13 mouse cellular contexts compared by ENCODE assay signal in genomic region chr5:116518047-116518446, GRCm38 (mm10).
A peak's percentile ranks its signal among the peaks of the same experiment; 100 is the strongest.
DNase-seq lines count a peak whose midpoint lies in the region; ATAC-seq lines count a peak whose summit lies in the region.
"Had no signal": no experiment of that assay in that cellular context is flagged by ENCODE, and none has a peak within 500 bp of the region (broad histone marks: within the 10 kb centered on the region; RNA-seq: fewer than 3 reads in every experiment).

No protein-coding gene starts in this region.

- whole genome bisulfite sequencing in heart, embryonic 10.5 days, result 18% methylated on average over 4 of the region's 4 CpGs
- 18% methylated on average over 4 of the region's 4 CpGs for WGBS in embryonic facial prominence, embryonic 14.5 days

- H3K9me3 ChIP-seq in heart, embryonic 10.5 days, result no peaks in the 10 kb centered on the region
- H3K9me3 ChIP-seq in embryonic facial prominence, embryonic 14.5 days (ENCODE audit: control insufficient read depth, low read length), result no peaks in the 10 kb centered on the region
- H3K9me3 ChIP-seq: forebrain, embryonic 12.5 days had no signal

- H3K27me3 ChIP-seq in heart, embryonic 10.5 days (ENCODE audit: insufficient read depth, poor library complexity, severe bottlenecking), result no peaks in the 10 kb centered on the region
- no peaks in the 10 kb centered on the region for H3K27me3 ChIP-seq in embryonic facial prominence, embryonic 14.5 days (replicated peaks; ENCODE audit: control insufficient read depth, insufficient read depth, low read length)
- H3K27me3 ChIP-seq: forebrain, embryonic 12.5 days had no signal

- DNase-seq in heart, postnatal 14 days, result peak; percentile 26 to 33
- no peak for DNase-seq in heart, embryonic 10.5 days (ENCODE audit: low spot score)
- DNase-seq in lung, postnatal 10 days, result peak; percentile 11
- no peak for DNase-seq in lung, postnatal 25 days (ENCODE audit: low spot score)
- peak; percentile 52 for DNase-seq in R1 (ENCODE audit: low read depth, low spot score)
- DNase-seq in embryonic facial prominence, embryonic 14.5 days (ENCODE audit: low spot score), result peak; percentile 41
- DNase-seq in left cerebral cortex, postnatal 36 days (ENCODE audit: low spot score in 2 of 2), result no peak
- DNase-seq in spleen, postnatal 4 days (ENCODE audit: low spot score in 2 of 2), result no peak
- DNase-seq: gastrocnemius, postnatal 36 days; lung, adult 18-20 months; thymus, adult 18-20 months had no signal

- no peaks in the 10 kb centered on the region for H3K36me3 ChIP-seq in heart, embryonic 10.5 days
- no peaks in the 10 kb centered on the region for H3K36me3 ChIP-seq in embryonic facial prominence, embryonic 14.5 days (ENCODE audit: control insufficient read depth, insufficient read depth, low read length)
- H3K36me3 ChIP-seq: forebrain, embryonic 12.5 days had no signal

- H3K4me1 ChIP-seq in heart, embryonic 10.5 days, result peaks cover 3% of the 10 kb centered on the region
- no peaks in the 10 kb centered on the region for H3K4me1 ChIP-seq in embryonic facial prominence, embryonic 14.5 days (ENCODE audit: control insufficient read depth, insufficient read depth, low read length)

- H3K9ac ChIP-seq in embryonic facial prominence, embryonic 14.5 days (ENCODE audit: low read depth, low read length), result no peak overlapping the region
- H3K9ac ChIP-seq: forebrain, embryonic 12.5 days had no signal

- no peak overlapping the region for H3K27ac ChIP-seq in heart, embryonic 10.5 days
- H3K27ac ChIP-seq in embryonic facial prominence, embryonic 14.5 days (replicated peaks; ENCODE audit: low read depth, low read length), result no peak overlapping the region
- H3K27ac ChIP-seq: forebrain, embryonic 12.5 days had no signal

- ATAC-seq in embryonic facial prominence, embryonic 14.5 days (ENCODE audit: low read depth), result no peak

- intact Hi-C loops in heart, postnatal 14 days (cut with DNase I), result no loop called here
- intact Hi-C loops in left cerebral cortex, postnatal 36 days (cut with DNase I), result no loop called here

- H3K4me2 ChIP-seq in embryonic facial prominence, embryonic 14.5 days (ENCODE audit: low read depth, low read length), result no peak overlapping the region
- H3K4me2 ChIP-seq: forebrain, embryonic 12.5 days; midbrain, embryonic 11.5 days had no signal

- no peak overlapping the region for H3K4me3 ChIP-seq in heart, embryonic 10.5 days
- H3K4me3 ChIP-seq in embryonic facial prominence, embryonic 14.5 days (ENCODE audit: low read depth, low read length), result no peak overlapping the region
- H3K4me3 ChIP-seq: forebrain, embryonic 12.5 days had no signal

Comparison
In these comparisons a context has a peak if more than half of its experiments do, and no peak if none do; other contexts are left out.
1. DNase-seq: peak in heart, postnatal 14 days (2 of 2), lung, postnatal 10 days (single experiment), R1 (single experiment) and embryonic facial prominence, embryonic 14.5 days (single experiment); none in heart, embryonic 10.5 days (single experiment), lung, postnatal 25 days (single experiment), left cerebral cortex, postnatal 36 days (0 of 2) and spleen, postnatal 4 days (0 of 2).